Comparison of ENCODE assay signal across 10 mouse cellular contexts in the genomic region with DNA sequence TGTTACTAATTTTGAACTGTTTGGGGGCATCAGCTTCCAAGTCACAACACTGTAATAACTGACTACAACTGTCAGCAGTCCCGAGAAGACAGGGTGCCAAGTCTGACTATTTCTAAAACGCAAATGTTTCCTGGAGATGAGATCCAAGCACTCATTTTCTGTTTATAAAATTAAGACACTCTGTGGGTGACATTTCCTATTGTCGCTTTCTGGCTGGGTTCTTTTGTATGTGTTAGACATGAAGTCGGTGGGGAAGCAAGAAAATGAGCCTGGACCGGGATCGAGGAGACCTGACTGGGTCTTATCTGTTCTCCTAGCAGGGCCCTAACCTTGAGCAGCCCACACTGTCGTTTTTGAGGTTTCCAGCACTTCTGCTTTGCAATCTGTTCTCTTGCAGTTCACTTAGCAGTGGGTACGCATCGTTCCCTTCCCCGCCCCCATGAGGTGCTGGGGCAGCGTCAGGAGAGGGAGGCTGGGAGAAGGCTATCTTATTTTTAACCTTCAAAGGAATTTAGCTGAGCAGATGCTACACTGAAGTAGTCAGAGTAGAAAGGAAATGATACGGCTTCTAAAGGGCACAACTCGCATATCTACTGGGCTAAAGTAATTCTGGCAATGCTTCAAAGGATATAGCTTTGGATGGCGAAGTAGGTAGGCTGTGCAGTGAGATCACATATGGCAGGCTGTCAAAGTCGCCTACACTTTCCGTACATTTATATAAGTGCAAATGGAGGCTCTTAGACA.
A peak's percentile ranks its signal among the peaks of the same experiment; 100 is the strongest.
DNase-seq lines count a peak whose midpoint lies in the region; ATAC-seq and TF ChIP-seq lines count a peak whose summit lies in the region.
"Had no signal": no experiment of that assay in that cellular context is flagged by ENCODE, and none has a peak within 500 bp of the region (broad histone marks: within the 10 kb centered on the region; RNA-seq: fewer than 3 reads in every experiment).

No protein-coding gene starts in this region.

- H3K4me1 ChIP-seq in neural tube, embryonic 15.5 days: peaks cover 41% of the 10 kb centered on the region
- H3K4me1 ChIP-seq in hindbrain, embryonic 11.5 days (replicated peaks; ENCODE audit: control insufficient read depth, insufficient read depth, low read length): no peaks in the 10 kb centered on the region; the same call in 1 of the 2 replicates
- no peaks in the 10 kb centered on the region for H3K4me1 ChIP-seq in thymus, adult 2 months (replicated peaks; ENCODE audit: control insufficient read depth, insufficient read depth, low read length)

- intact Hi-C loops in gastrocnemius, postnatal 14 days (cut with DNase I; ENCODE audit: low total_unique reads): no loop called here

- H3K4me2 ChIP-seq in neural tube, embryonic 15.5 days: no peak overlapping the region
- no peak overlapping the region for H3K4me2 ChIP-seq in hindbrain, embryonic 11.5 days (replicated peaks; ENCODE audit: low read depth, low read length)
- H3K4me2 ChIP-seq: embryonic facial prominence, embryonic 12.5 days had no signal

- H3K9ac ChIP-seq in neural tube, embryonic 15.5 days (replicated peaks): no peak overlapping the region
- no peak overlapping the region for H3K9ac ChIP-seq in hindbrain, embryonic 11.5 days (ENCODE audit: low read depth, low read length)
- H3K9ac ChIP-seq: embryonic facial prominence, embryonic 12.5 days had no signal

- TF ChIP-seq POLR2A in thymus, adult 2 months (IDR thresholded peaks at IDR 0.05; ENCODE audit: control insufficient read depth, extremely low read depth, insufficient read depth, low read length, poor library complexity): no peak

- WGBS in neural tube, embryonic 15.5 days: 66% methylated on average over 16 of the region's 16 CpGs
- 78% methylated on average over 16 of the region's 16 CpGs for WGBS in hindbrain, embryonic 11.5 days
- 50% methylated on average over 16 of the region's 16 CpGs for WGBS in thymus, adult 2 months

- TF ChIP-seq CTCF in thymus, adult 2 months (IDR thresholded peaks at IDR 0.05; ENCODE audit: borderline replicate concordance, control insufficient read depth, extremely low read depth, insufficient read depth, low read length, poor library complexity): no peak

- no peak overlapping the region for H3K4me3 ChIP-seq in neural tube, embryonic 15.5 days (replicated peaks)
- H3K4me3 ChIP-seq in hindbrain, embryonic 11.5 days (ENCODE audit: low read depth, low read length): no peak overlapping the region
- no peak overlapping the region for H3K4me3 ChIP-seq in thymus, adult 2 months (ENCODE audit: control insufficient read depth, insufficient read depth, low read length)
- H3K4me3 ChIP-seq: embryonic facial prominence, embryonic 12.5 days; hindbrain, embryonic 10.5 days had no signal

- no peak for ATAC-seq in neural tube, embryonic 15.5 days (ENCODE audit: low FRiP score)
- ATAC-seq in hindbrain, embryonic 11.5 days (ENCODE audit: low FRiP score): no peak

- 0 out of 2 replicates have a peak overlapping the region, but pooled peaks have one; percentile 1 for H3K27ac ChIP-seq in neural tube, embryonic 15.5 days (replicated peaks)
- no peak overlapping the region for H3K27ac ChIP-seq in hindbrain, embryonic 11.5 days (ENCODE audit: low read depth, low read length)
- no peak overlapping the region for H3K27ac ChIP-seq in thymus, adult 2 months (ENCODE audit: control insufficient read depth, insufficient read depth, low read length)
- H3K27ac ChIP-seq: embryonic facial prominence, embryonic 12.5 days; hindbrain, embryonic 10.5 days had no signal

- H3K36me3 ChIP-seq in neural tube, embryonic 15.5 days: no peaks in the 10 kb centered on the region
- H3K36me3 ChIP-seq in hindbrain, embryonic 11.5 days (ENCODE audit: control insufficient read depth, insufficient read depth, low read length): no peaks in the 10 kb centered on the region
- H3K36me3 ChIP-seq in thymus, adult 2 months (ENCODE audit: control insufficient read depth, insufficient read depth, low read length): no peaks in the 10 kb centered on the region
- H3K36me3 ChIP-seq: embryonic facial prominence, embryonic 12.5 days; hindbrain, embryonic 10.5 days had no signal

- H3K27me3 ChIP-seq in neural tube, embryonic 15.5 days (replicated peaks): no peaks in the 10 kb centered on the region
- no peaks in the 10 kb centered on the region for H3K27me3 ChIP-seq in hindbrain, embryonic 11.5 days (ENCODE audit: control insufficient read depth, insufficient read depth, low read length)
- no peaks in the 10 kb centered on the region for H3K27me3 ChIP-seq in thymus, adult 2 months (ENCODE audit: control insufficient read depth, insufficient read depth, low read length)
- H3K27me3 ChIP-seq: embryonic facial prominence, embryonic 12.5 days had no signal

- DNase-seq in gastrocnemius, postnatal 25 days: peak; percentile 46
- no peak for DNase-seq in gastrocnemius, postnatal 14 days
- no peak for DNase-seq in neural tube, embryonic 10.5 days (ENCODE audit: extremely low spot score, low spot score)
- peak; percentile 40 to 41 for DNase-seq in layer of hippocampus, postnatal 36 days
- DNase-seq in kidney, postnatal 14 days: no peak
- DNase-seq in hindbrain, embryonic 11.5 days (ENCODE audit: low spot score): no peak
- DNase-seq in thymus, adult 2 months: no peak

- no peaks in the 10 kb centered on the region for H3K9me3 ChIP-seq in neural tube, embryonic 15.5 days (replicated peaks)
- no peaks in the 10 kb centered on the region for H3K9me3 ChIP-seq in hindbrain, embryonic 11.5 days (ENCODE audit: control insufficient read depth, low read length)
- H3K9me3 ChIP-seq: embryonic facial prominence, embryonic 12.5 days; hindbrain, embryonic 10.5 days had no signal

Comparison
In these comparisons a context has a peak if more than half of its experiments do, and no peak if none do; other contexts are left out.
1. DNase-seq: peak in gastrocnemius, postnatal 25 days (single experiment) and layer of hippocampus, postnatal 36 days (2 of 2); none in gastrocnemius, postnatal 14 days (single experiment), neural tube, embryonic 10.5 days (single experiment), kidney, postnatal 14 days (single experiment), hindbrain, embryonic 11.5 days (single experiment) and thymus, adult 2 months (single experiment).